In genomic region chr7:127214981-127215871, GRCm38 (mm10) we compare ENCODE assay signal across 8 mouse cellular contexts. TPM values are rescaled to one million over a fixed set of nuclear protein-coding genes. Genes with fewer than 3 reads are reported as not detected.
A peak's percentile ranks its signal among the peaks of the same experiment; 100 is the strongest.
DNase-seq lines count a peak whose midpoint lies in the region; ATAC-seq and TF ChIP-seq lines count a peak whose summit lies in the region.

No protein-coding gene starts in this region.

- TF ChIP-seq CTCF in heart, adult 2 months (IDR thresholded peaks at IDR 0.05) = peak; percentile 87
- TF ChIP-seq CTCF in lung, adult 2 months (IDR thresholded peaks at IDR 0.05; ENCODE audit: insufficient read depth, low read length) = peak; percentile 98

- H3K9me3 ChIP-seq in neural tube, embryonic 14.5 days (ENCODE audit: control insufficient read depth, low read length) = no peaks in the 10 kb centered on the region

- H3K4me3 ChIP-seq in heart, adult 2 months = peak overlapping the region; percentile 41
- H3K4me3 ChIP-seq in lung, adult 2 months (replicated peaks; ENCODE audit: extremely low read depth, low read depth, low read length) = peak overlapping the region; percentile 9
- peak overlapping the region; percentile 8; the same call in 1 of the 2 replicates for H3K4me3 ChIP-seq in neural tube, embryonic 14.5 days (ENCODE audit: low read depth, low read length)

- peak; percentile 56; the same call in 1 of the 2 replicates for ATAC-seq in neural tube, embryonic 14.5 days (ENCODE audit: low read depth)

- peak overlapping the region; percentile 28; the same call in 1 of the 2 replicates for H3K4me2 ChIP-seq in neural tube, embryonic 14.5 days (ENCODE audit: low read depth, low read length)

- H3K36me3 ChIP-seq in heart, adult 2 months (ENCODE audit: control insufficient read depth, insufficient read depth, low read length) = no peaks in the 10 kb centered on the region
- H3K36me3 ChIP-seq in neural tube, embryonic 14.5 days (ENCODE audit: control insufficient read depth, insufficient read depth, low read length) = no peaks in the 10 kb centered on the region

- peak overlapping the region; percentile 42 for H3K9ac ChIP-seq in heart, adult 2 months (ENCODE audit: low read depth, low read length)
- 0 out of 2 replicates have a peak overlapping the region, but pooled peaks have one; percentile 11 for H3K9ac ChIP-seq in neural tube, embryonic 14.5 days (replicated peaks; ENCODE audit: low read depth, low read length)

- H3K4me1 ChIP-seq in heart, adult 2 months (ENCODE audit: control insufficient read depth, insufficient read depth, low read length) = peaks cover 3% of the 10 kb centered on the region
- peaks cover 3% of the 10 kb centered on the region; the same call in 1 of the 2 replicates for H3K4me1 ChIP-seq in lung, adult 2 months (ENCODE audit: control insufficient read depth, insufficient read depth, low read length)
- H3K4me1 ChIP-seq in neural tube, embryonic 14.5 days (ENCODE audit: control insufficient read depth, insufficient read depth, low read length) = no peaks in the 10 kb centered on the region

- TF ChIP-seq EP300 in heart, adult 2 months (IDR thresholded peaks at IDR 0.05; ENCODE audit: insufficient read depth, low read depth, low read length) = no peak

- TF ChIP-seq POLR2A in heart, adult 2 months (IDR thresholded peaks at IDR 0.05; ENCODE audit: insufficient read depth, low read depth, low read length) = no peak
- 0 out of 2 replicates have a peak, but pooled peaks have one; percentile 34 for TF ChIP-seq POLR2A in lung, adult 2 months (IDR thresholded peaks at IDR 0.05; ENCODE audit: borderline replicate concordance, extremely low read depth, low read depth, low read length)

- DNase-seq in B cell, adult 2 months = peak; percentile 73 to 77
- peak; percentile 79 for DNase-seq in T-cell, adult 2 months (ENCODE audit: low spot score)
- peak; percentile 69 for DNase-seq in embryo, embryonic 9.5 days (ENCODE audit: extremely low spot score)
- peak; percentile 68 for DNase-seq in heart, adult 2 months
- peak; percentile 73 for DNase-seq in kidney, adult 18-20 months
- DNase-seq in lung, adult 2 months = peak; percentile 53
- peak; percentile 51 to 64 for DNase-seq in urinary bladder, postnatal 36 days (ENCODE audit: low spot score in 2 of 2)

- intact Hi-C loops in heart, adult 2 months (cut with DNase I) = loop anchor here (2.0 kb wide), 1 partner anchor 14 kb away; no protein-coding TSS in a partner anchor

- no peaks in the 10 kb centered on the region for H3K27me3 ChIP-seq in heart, adult 2 months (ENCODE audit: control insufficient read depth, insufficient read depth, low read length)
- no peaks in the 10 kb centered on the region for H3K27me3 ChIP-seq in neural tube, embryonic 14.5 days (ENCODE audit: control insufficient read depth, insufficient read depth, low read length)

- no peaks in the 10 kb centered on the region for H3K79me2 ChIP-seq in heart, adult 2 months (replicated peaks; ENCODE audit: control insufficient read depth, insufficient read depth, low read length)

- WGBS in heart, adult 2 months = 25% methylated on average over 33 of the region's 33 CpGs
- 28% methylated on average over 33 of the region's 33 CpGs for WGBS in lung, adult 2 months
- 24% methylated on average over 33 of the region's 33 CpGs for WGBS in neural tube, embryonic 14.5 days

- peak overlapping the region; percentile 70 for H3K27ac ChIP-seq in heart, adult 2 months
- no peak overlapping the region for H3K27ac ChIP-seq in neural tube, embryonic 14.5 days (ENCODE audit: low read depth, low read length)

RNA-seq across cellular contexts. Expression of gene Mylpf, which starts 6.5 kb away (rescaled TPM):
- 1 to 10 TPM; 3.5 TPM for total RNA-seq in heart, adult 2 months (2021)
- polyA plus RNA-seq in heart, adult 2 months (2012; rRNA removed) = 0.74 and 1.1 TPM in 2 replicates
- 1.3 and 135 TPM in 2 replicates for polyA plus RNA-seq in lung, adult 2 months (2012; rRNA removed)
- polyA plus RNA-seq in neural tube, embryonic 14.5 days (2014; fragmentation: Nextera tagmentation; extraction: Ambion mirVana) = 8.5 and 12.5 TPM in 2 replicates

RNA-seq across cellular contexts. Expression of gene Tbc1d10b, which starts 7.0 kb away (rescaled TPM):
- total RNA-seq in heart, adult 2 months (2021) = 10 to 100 TPM; 20.5 to 22.0 TPM
- polyA plus RNA-seq in heart, adult 2 months (2012; rRNA removed) = 13.6 and 17.4 TPM in 2 replicates
- polyA plus RNA-seq in lung, adult 2 months (2012; rRNA removed) = 30.3 and 32.9 TPM in 2 replicates
- polyA plus RNA-seq in neural tube, embryonic 14.5 days (2014; fragmentation: Nextera tagmentation; extraction: Ambion mirVana) = 28.5 and 29.4 TPM in 2 replicates

RNA-seq across cellular contexts. Expression of gene Zfp553, which starts 17.6 kb away (rescaled TPM):
- total RNA-seq in heart, adult 2 months (2021) = 1 to 10 TPM; 6.0 to 6.3 TPM
- polyA plus RNA-seq in heart, adult 2 months (2012; rRNA removed) = 5.0 and 6.5 TPM in 2 replicates
- 8.9 and 11.6 TPM in 2 replicates for polyA plus RNA-seq in lung, adult 2 months (2012; rRNA removed)
- polyA plus RNA-seq in neural tube, embryonic 14.5 days (2014; fragmentation: Nextera tagmentation; extraction: Ambion mirVana) = 21.5 and 24.0 TPM in 2 replicates

RNA-seq across cellular contexts. Expression of gene Sept1, which starts 17.7 kb away (rescaled TPM):
- total RNA-seq in heart, adult 2 months (2021) = 1 to 10 TPM; 2.5 to 4.7 TPM
- polyA plus RNA-seq in heart, adult 2 months (2012; rRNA removed) = 6.2 and 13.0 TPM in 2 replicates
- 26.5 and 28.5 TPM in 2 replicates for polyA plus RNA-seq in lung, adult 2 months (2012; rRNA removed)
- polyA plus RNA-seq in neural tube, embryonic 14.5 days (2014; fragmentation: Nextera tagmentation; extraction: Ambion mirVana) = 7.2 and 9.1 TPM in 2 replicates

RNA-seq across cellular contexts. Expression of gene Cd2bp2, which starts 19.4 kb away (rescaled TPM):
- total RNA-seq in heart, adult 2 months (2021) = 10 to 100 TPM; 33.4 to 35.2 TPM
- 18.2 and 26.9 TPM in 2 replicates for polyA plus RNA-seq in heart, adult 2 months (2012; rRNA removed)
- polyA plus RNA-seq in lung, adult 2 months (2012; rRNA removed) = 20.7 and 31.0 TPM in 2 replicates
- polyA plus RNA-seq in neural tube, embryonic 14.5 days (2014; fragmentation: Nextera tagmentation; extraction: Ambion mirVana) = 58.1 and 71.9 TPM in 2 replicates
